Mouse (Mus musculus) neural tube, embryonic 10.5 days (tissue): ENCODE measurements around the gene Gm17617.
A peak's percentile ranks its signal among the peaks of the same experiment; 100 is the strongest.

Source experiments
- DNase-seq: peaks from one replicate; pipeline ENCODE4 v3.0.0-alpha.2; 2017; ENCODE audit warnings: low spot score; ENCODE audit errors: extremely low spot score

Gm17617 gene

DNA sequence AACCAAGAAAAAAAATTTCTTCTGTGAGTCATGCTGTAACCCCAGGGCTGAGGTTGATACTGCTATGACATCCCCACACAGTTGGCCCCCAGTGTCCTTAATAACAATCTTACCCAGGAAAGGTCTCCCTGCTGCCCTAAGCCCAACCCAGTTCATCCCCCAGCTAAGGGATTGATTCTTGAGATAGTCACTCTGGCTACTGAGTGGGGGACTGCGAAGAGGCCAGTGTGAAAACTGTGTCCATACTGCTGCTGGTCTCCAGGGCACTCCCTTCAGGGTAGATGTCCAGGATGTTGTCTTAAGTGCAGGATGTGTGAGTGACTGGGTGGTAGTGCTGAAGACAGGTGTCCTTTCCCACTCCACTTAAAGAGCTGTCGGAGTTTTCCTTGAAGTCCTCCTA is at the start of gene Gm17617:
TSS of gene Gm17617 (minus strand) at position 101 of the 400 bp plus-strand sequence.
- DNase-seq: no peak

GRCm38 (mm10) chr13:55182173-55182894 is 49.0 kb upstream of the Gm17617 start:
- DNase-seq: peak; percentile 81

- DNase-seq: no peak
These were observed 48.4 kb upstream of the Gm17617 start for GRCm38 (mm10) chr13:55181786-55182172.

DNA sequence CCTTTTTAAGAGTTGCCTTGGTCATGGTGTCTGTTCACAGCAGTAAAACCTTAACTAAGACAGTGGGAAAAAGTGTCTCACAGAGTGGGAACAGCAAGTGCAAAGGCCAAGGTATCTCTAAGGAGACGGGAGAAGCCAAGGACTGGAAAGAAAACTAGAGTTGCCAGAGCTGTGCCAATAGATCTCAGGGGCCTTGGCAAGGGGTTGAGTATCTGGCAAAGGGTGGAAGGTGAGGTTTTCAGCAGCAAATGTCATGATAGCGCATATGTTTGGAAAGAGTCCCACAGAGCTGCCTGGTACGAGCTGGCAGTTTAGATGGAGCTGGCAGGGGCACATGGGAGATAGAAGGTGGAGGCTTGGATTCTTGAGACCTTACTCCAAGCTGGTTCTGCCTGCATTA is 46.2 kb upstream of the Gm17617 start:
- no peak for DNase-seq

- peak; percentile 81 for DNase-seq
These were observed 45.2 kb upstream of the Gm17617 start for GRCm38 (mm10) chr13:55178556-55178955.

GRCm38 (mm10) chr13:55177903-55178496 is 44.7 kb upstream of the Gm17617 start:
- DNase-seq: no peak

GRCm38 (mm10) chr13:55176265-55176664 is 42.9 kb upstream of the Gm17617 start:
- DNase-seq: no peak

- DNase-seq: no peak
These were observed 41.0 kb upstream of the Gm17617 start for GRCm38 (mm10) chr13:55174347-55174746.

DNA sequence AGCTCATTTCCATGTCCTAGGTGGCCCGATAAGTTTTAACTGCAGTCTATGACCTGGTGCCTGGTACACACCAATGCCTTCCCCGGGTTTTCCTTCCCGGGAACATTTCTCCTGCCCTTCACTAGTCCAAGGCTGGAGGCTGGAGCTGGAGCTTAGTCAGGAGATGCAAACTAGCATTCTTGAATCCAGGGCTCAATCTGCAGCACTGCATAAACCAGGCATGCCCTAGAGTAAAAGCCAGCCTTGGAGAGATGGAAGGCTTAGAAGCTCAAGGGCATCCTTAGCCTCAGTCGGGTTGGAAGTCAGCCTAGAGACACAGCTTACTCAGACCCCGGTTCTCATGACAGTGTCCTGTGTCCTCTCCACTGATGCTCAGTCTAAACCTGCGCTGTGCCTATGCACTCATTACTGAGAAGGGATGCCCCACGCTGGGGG is 39.0 kb upstream of the Gm17617 start:
- DNase-seq: no peak

DNA sequence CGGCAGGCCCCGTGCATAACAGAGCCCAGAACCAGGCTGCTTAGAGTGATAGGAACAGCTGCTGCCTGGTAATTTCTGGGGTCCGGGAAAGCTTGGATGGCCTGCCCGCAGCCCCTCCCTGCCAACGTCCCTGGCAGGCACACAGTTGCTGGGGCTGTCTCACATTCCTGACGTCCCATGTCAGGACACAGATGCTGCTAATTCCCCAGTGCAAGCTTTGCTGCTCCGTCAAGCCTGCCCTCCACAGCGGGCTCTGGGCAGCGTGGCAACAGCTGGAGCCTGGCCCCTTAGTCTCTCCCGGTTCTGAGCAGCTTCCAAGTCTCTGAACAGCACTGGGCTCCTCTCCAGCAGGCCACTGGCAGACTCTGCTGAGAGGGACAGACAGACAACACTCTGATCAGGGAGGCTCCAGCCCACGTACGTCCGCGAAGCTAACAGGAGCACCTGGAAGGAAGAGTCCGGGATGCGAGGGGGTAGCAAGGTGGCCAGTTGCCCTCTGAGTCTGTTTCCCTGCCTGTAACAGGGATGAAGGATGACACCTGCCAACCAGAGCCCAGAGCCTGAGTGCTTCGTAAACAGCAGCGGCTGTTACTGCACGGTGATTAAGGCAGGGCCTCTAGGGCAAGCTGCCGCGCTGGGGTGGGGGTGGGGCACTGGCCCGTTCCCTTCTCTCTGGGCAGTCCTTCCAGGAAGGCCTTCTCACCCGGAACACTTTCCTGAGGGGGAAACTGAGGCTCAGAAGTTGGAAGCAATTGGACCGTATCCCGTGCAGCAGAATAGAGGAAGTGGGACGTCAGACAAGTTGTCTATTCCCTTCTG is 38.4 kb upstream of the Gm17617 start:
- DNase-seq: peak; percentile 58

DNA sequence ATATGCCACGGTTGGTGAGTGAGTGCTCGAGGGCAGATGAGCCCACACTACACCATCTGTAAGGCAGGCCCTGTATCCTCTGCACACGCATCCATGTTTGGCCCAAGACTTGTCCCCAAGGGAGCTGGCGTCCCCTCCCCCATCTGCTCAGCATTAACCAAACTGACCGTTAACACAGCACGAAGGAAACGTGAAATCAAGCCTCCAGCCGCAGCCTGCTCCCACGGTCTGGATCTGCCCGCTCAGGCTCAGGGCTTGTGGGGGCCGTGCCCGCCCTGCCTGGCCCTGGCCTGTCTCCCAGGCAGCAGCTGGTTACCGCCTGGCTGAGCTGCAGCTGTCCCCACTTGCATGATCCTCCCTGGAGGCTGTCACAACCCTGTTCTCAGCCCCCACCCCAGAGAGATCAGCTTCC is 35.6 kb upstream of the Gm17617 start:
- DNase-seq: peak; percentile 48

DNA sequence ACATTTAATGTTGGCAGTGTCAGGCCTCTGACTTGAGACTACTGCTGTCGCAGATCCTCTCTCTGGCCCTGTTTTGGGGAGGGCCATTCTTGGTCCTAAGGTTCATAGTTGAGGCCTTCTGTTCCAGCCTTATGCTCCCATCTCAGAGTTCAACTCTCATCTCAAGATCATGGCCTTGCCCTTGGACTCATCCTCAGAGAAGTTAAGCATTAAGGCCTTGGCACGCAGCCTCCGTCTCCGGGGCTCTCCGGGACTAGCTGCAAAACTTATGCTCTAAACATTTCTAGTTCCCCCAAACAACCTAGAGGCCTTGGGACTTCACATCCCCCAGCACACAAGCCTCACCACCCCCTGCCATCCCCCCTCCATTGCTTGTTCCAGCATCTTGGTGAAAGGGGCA is 34.9 kb upstream of the Gm17617 start:
- DNase-seq: no peak

- no peak for DNase-seq
These were observed 34.5 kb upstream of the Gm17617 start for GRCm38 (mm10) chr13:55167798-55168197.

GRCm38 (mm10) chr13:55166806-55167725 is 33.7 kb upstream of the Gm17617 start:
- no peak for DNase-seq

- DNase-seq: no peak
These were observed 32.5 kb upstream of the Gm17617 start for GRCm38 (mm10) chr13:55165831-55166339.

GRCm38 (mm10) chr13:55163553-55163952 is 30.2 kb upstream of the Gm17617 start:
- DNase-seq: no peak

- DNase-seq: no peak
These were observed 29.0 kb upstream of the Gm17617 start for GRCm38 (mm10) chr13:55162365-55162764.

DNA sequence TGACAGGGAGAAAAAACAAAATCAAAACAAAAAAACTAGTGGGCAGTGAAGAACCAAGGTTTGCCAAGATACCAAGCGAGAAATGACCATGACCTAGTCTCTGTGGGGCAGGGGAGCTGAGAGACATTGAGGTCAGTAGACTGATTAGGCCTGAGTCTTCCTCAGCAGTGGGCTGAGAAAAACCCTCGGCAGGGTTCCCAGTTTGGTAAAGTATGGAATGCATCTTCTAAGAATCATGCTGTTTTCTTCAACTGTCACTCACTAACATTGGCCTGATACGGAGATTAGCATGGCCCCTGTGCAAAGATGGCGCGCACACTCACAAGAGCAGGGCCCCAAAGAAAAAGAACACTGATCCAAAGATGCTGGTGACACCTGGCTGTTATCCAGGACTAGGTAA is 20.6 kb upstream of the Gm17617 start:
- no peak for DNase-seq

GRCm38 (mm10) chr13:55152621-55153415 is 19.5 kb upstream of the Gm17617 start, which contains the start of gene Fgfr4:
Fgfr4 (plus strand) TSS chr13:55152640.
- DNase-seq: peak; percentile 67

DNA sequence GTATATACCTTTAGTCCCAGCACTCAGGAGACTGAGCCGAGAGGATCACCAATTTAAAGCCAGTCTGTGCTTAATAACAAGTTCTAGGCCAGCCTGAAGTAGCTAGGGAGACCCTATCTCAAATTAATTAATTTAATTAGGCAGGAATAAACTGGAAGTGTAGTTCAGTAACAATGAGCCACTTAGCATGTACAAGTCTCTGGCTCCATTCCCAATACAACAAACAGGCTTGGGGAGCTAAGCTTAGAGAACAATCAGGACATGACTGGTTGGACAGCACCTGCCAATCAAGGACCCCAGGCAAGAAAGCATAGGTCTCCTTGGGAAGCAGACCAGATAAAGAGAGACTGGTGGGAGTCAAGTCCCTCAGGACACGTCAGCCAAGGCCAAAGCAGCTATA is 6.9 kb upstream of the Gm17617 start:
- DNase-seq: no peak
